Mouse (Mus musculus): Measurements from ENCODE around the gene Dnah7a. TPM values are rescaled to one million over a fixed set of nuclear protein-coding genes. Genes with fewer than 3 reads are reported as not detected.
"Not testable (repeated sequence)": the region's sequence is repeated elsewhere in the genome, so short reads cannot be mapped to it uniquely, and the experiment has no call there.

Gene Dnah7a
- polyA plus RNA-seq, 1 experiment, result not detected

DNA sequence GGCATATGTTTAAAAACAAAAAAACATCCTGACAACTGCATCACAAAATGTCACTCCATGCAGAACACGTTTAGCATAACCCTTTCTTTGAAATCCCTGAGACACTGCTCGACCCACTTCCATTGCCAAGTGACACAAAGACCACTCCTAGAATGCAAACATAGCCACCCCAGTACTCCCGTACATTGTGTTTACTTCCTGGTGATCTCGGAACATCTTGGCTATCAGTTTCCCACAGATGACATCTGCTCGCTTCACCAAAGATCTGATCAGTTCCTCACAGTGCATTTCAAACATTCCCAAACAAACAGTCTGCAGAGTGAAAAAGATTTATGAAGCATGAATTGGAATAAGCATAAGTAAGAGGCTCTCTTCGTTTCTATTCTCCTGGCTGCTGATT lies 76.6 kb downstream of the Dnah7a start:
- H3ac ChIP-seq (ENCODE audit: control insufficient read depth, insufficient read length, low read depth), result no peak overlapping the region
- H3K79me2 ChIP-seq (ENCODE audit: control insufficient read depth, insufficient read depth), result no peaks in the 10 kb centered on the region
- no peaks in the 10 kb centered on the region for H3K79me3 ChIP-seq (ENCODE audit: low read depth)
- TF ChIP-seq CEBPB (IDR thresholded peaks at IDR 0.05; ENCODE audit: low read depth) (no peak), FOSL1 (IDR thresholded peaks at IDR 0.05; ENCODE audit: insufficient read depth, low read length, poor library complexity, severe bottlenecking) (no peak), MYOG (IDR thresholded peaks at IDR 0.05; ENCODE audit: control insufficient read depth, extremely low read depth, insufficient read length) (no peak), CTCF (IDR thresholded peaks at IDR 0.05; ENCODE audit: control insufficient read depth, insufficient read depth, insufficient read length) (no peak), MAX (IDR thresholded peaks at IDR 0.05) (no peak), USF1 (IDR thresholded peaks at IDR 0.05; ENCODE audit: low read depth) (no peak), MYOD1 (IDR thresholded peaks at IDR 0.05; ENCODE audit: control insufficient read depth, insufficient read length, low read depth) (no peak)
- no peaks in the 10 kb centered on the region for H3K27me3 ChIP-seq (ENCODE audit: control insufficient read depth, insufficient read depth, insufficient read length)
- H3K4me3 ChIP-seq (ENCODE audit: insufficient read depth, poor library complexity, severe bottlenecking), result no peak overlapping the region
- H3K36me3 ChIP-seq (ENCODE audit: control insufficient read depth, insufficient read depth), result no peaks in the 10 kb centered on the region

DNA sequence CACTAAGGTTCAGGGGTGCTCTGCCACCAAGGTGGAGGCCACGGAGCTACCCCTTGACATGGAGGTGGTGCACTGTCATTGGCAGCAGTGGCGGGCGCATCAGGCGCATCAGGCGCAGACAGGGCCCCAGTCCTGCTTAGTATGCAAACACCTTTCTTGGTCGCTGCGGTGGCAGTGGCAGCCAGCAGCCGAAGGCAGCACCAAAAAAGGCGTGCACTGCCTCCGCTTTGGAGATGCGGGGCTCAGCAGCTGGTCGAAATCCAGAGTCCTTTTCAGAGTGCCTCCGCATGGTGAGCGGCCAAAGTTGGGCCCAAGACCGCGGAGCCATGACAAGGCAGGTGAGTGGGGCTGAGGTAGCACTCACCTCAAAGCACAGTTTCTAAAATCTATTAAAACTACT lies 93.1 kb downstream of the Dnah7a start:
- H3K36me3 ChIP-seq (ENCODE audit: control insufficient read depth, insufficient read depth), result no peaks in the 10 kb centered on the region
- no peak for TF ChIP-seq MAX (IDR thresholded peaks at IDR 0.05)
- no peak for TF ChIP-seq USF1 (IDR thresholded peaks at IDR 0.05; ENCODE audit: low read depth)
- no peak for TF ChIP-seq MYOD1 (IDR thresholded peaks at IDR 0.05; ENCODE audit: control insufficient read depth, insufficient read length, low read depth)
- TF ChIP-seq CEBPB (IDR thresholded peaks at IDR 0.05; ENCODE audit: low read depth), result no peak
- no peak for TF ChIP-seq FOSL1 (IDR thresholded peaks at IDR 0.05; ENCODE audit: insufficient read depth, low read length, poor library complexity, severe bottlenecking)
- TF ChIP-seq MYOG (IDR thresholded peaks at IDR 0.05; ENCODE audit: control insufficient read depth, extremely low read depth, insufficient read length), result no peak
- no peaks in the 10 kb centered on the region for H3K79me2 ChIP-seq (ENCODE audit: control insufficient read depth, insufficient read depth)
- no peaks in the 10 kb centered on the region for H3K27me3 ChIP-seq (ENCODE audit: control insufficient read depth, insufficient read depth, insufficient read length)
- no peak overlapping the region for H3K4me3 ChIP-seq (ENCODE audit: insufficient read depth, poor library complexity, severe bottlenecking)
- H3K79me3 ChIP-seq (ENCODE audit: low read depth), result no peaks in the 10 kb centered on the region
- H3ac ChIP-seq (ENCODE audit: control insufficient read depth, insufficient read length, low read depth), result no peak overlapping the region

DNA sequence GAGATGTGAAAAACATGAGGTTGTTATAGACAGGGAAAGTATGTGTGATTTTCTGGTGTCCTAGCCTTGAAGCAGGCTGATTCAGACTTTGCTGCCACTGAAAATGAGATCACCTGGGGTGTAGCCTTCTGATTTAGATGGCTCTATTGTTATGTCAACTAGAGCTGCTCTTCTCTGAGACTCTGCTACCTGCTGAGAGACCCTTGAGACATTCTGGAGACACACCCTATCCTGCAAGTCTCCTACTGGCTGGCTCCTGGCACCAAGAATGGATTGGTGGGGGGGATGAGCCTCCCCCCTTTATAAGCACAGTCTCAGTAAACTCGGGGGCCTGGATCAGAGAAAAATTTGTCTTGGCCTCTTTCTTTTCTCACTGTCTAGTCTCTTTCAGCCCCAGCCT lies 125.3 kb downstream of the Dnah7a start:
- H3K4me3 ChIP-seq (ENCODE audit: insufficient read depth, poor library complexity, severe bottlenecking); H3K79me3 ChIP-seq (ENCODE audit: low read depth); H3K36me3 ChIP-seq (ENCODE audit: control insufficient read depth, insufficient read depth); H3ac ChIP-seq (ENCODE audit: control insufficient read depth, insufficient read length, low read depth); H3K79me2 ChIP-seq (ENCODE audit: control insufficient read depth, insufficient read depth); H3K27me3 ChIP-seq (ENCODE audit: control insufficient read depth, insufficient read depth, insufficient read length): not testable (repeated sequence)

DNA sequence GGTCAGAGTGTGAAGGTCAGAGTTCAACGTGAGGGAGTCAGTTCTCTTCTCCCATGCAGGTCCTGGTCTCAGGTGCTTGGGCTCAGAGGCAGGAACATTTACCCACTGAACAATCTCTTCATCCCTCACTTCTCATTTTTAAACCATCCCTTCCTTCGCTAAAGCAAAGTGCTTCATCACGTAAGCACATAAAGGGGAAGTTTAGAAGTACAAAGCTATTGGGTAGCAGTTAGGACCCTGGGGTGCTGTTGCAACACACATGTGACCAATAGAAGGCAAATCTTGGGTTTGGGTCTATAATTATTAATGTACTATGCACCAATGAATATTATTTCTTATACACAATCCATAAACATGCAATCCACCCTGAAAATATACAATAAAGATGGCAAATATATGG lies 148.7 kb downstream of the Dnah7a start:
- not testable (repeated sequence) for H3K36me3 ChIP-seq (ENCODE audit: control insufficient read depth, insufficient read depth); H3ac ChIP-seq (ENCODE audit: control insufficient read depth, insufficient read length, low read depth); H3K79me2 ChIP-seq (ENCODE audit: control insufficient read depth, insufficient read depth); H3K79me3 ChIP-seq (ENCODE audit: low read depth); H3K27me3 ChIP-seq (ENCODE audit: control insufficient read depth, insufficient read depth, insufficient read length); H3K4me3 ChIP-seq (ENCODE audit: insufficient read depth, poor library complexity, severe bottlenecking)

DNA sequence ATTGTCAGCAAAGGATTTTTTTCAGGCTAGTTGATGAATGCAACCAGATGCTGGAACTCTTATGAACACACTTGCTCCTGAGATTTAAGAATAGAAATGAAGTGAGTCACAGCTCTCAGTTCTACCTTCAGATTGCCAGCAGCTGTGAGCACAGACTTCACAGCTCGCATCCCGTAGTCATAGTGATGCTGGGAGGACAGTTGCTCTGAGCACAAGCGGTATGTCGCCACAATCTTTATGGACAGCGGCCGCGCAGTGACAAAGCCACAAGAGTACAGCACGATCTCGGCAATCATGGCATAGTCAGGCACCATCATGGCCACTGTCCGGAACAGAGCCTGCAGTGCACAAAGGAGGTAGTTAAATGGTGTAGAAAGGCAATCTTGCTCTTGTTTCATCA lies 159.6 kb downstream of the Dnah7a start:
- H3K27me3 ChIP-seq (ENCODE audit: control insufficient read depth, insufficient read depth, insufficient read length); H3K4me3 ChIP-seq (ENCODE audit: insufficient read depth, poor library complexity, severe bottlenecking); H3ac ChIP-seq (ENCODE audit: control insufficient read depth, insufficient read length, low read depth); H3K79me3 ChIP-seq (ENCODE audit: low read depth); H3K79me2 ChIP-seq (ENCODE audit: control insufficient read depth, insufficient read depth); H3K36me3 ChIP-seq (ENCODE audit: control insufficient read depth, insufficient read depth): not testable (repeated sequence)

DNA sequence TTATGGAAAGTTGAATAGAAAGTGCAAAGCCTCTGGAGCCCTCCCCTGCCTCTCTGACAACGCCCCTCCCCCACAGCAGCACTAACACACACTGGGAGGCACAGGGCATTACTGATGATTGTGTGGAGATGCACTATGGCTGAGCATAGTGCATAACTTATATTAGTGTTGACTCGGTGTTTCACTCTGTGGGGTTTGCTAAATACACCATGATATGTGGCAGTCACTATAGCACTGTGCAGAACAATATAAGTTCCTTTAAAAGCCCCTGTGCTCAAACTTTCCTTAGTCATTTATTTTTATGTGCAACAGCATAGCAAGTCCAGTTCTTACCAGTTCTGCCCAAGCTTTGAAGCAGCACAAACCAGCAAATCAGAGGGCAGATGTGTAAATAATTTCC lies 168.2 kb downstream of the Dnah7a start:
- H3K79me3 ChIP-seq (ENCODE audit: low read depth); H3K4me3 ChIP-seq (ENCODE audit: insufficient read depth, poor library complexity, severe bottlenecking); H3K27me3 ChIP-seq (ENCODE audit: control insufficient read depth, insufficient read depth, insufficient read length): not testable (repeated sequence)

DNA sequence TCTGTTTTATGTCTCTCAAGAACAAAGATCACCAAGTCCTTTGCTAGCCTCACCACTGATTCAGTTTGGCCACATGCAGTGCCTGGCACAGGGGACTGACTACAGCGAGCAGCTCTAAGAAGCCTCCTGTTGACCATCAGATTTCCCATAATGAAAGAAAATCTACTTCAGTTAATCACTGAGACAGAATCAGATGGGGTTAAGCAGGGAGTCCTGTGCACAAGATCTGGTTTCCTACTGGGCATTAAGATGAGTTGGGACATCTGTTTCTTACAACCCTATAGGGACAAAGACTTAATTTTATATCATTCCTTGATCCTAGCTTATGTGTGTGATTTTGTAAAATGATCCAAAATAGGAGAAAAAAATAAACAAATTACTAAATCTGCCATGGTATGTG lies 171.8 kb downstream of the Dnah7a start:
- not testable (repeated sequence) for H3K4me3 ChIP-seq (ENCODE audit: insufficient read depth, poor library complexity, severe bottlenecking); H3K27me3 ChIP-seq (ENCODE audit: control insufficient read depth, insufficient read depth, insufficient read length); H3K79me2 ChIP-seq (ENCODE audit: control insufficient read depth, insufficient read depth); H3K79me3 ChIP-seq (ENCODE audit: low read depth); H3ac ChIP-seq (ENCODE audit: control insufficient read depth, insufficient read length, low read depth); H3K36me3 ChIP-seq (ENCODE audit: control insufficient read depth, insufficient read depth)

More for the DNA sequence above, 168.2 kb downstream of the Dnah7a start:
- not testable (repeated sequence) for H3ac ChIP-seq (ENCODE audit: control insufficient read depth, insufficient read length, low read depth); H3K36me3 ChIP-seq (ENCODE audit: control insufficient read depth, insufficient read depth); H3K79me2 ChIP-seq (ENCODE audit: control insufficient read depth, insufficient read depth)

DNA sequence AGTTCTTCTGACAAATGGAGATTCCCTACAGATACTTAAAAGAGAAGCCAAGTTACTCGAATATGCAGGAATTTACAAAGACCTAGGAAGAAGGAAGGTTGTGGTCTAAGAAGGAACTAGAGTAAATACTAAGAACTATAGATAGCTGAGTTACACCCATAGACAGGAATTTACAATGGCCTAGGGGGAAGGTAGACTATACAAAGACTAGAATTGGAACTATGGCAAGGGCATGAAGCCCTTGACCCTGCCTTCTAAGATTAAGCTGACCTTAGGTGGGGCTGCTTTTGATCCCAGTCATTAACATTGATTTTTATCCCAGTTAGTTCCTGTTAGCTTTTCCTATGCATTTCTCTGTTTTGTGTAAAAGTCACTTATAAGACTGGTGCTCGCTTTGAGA lies 180.6 kb downstream of the Dnah7a start:
- H3K4me3 ChIP-seq (ENCODE audit: insufficient read depth, poor library complexity, severe bottlenecking); H3ac ChIP-seq (ENCODE audit: control insufficient read depth, insufficient read length, low read depth); H3K79me2 ChIP-seq (ENCODE audit: control insufficient read depth, insufficient read depth); H3K36me3 ChIP-seq (ENCODE audit: control insufficient read depth, insufficient read depth); H3K79me3 ChIP-seq (ENCODE audit: low read depth); H3K27me3 ChIP-seq (ENCODE audit: control insufficient read depth, insufficient read depth, insufficient read length): not testable (repeated sequence)
